Mouse (Mus musculus) G1E (cell line): ENCODE data around the gene Bcl2l12. TPM values are rescaled to one million over a fixed set of nuclear protein-coding genes. Genes with fewer than 3 reads are reported as not detected.

Source experiments
- ATAC-seq: 2 replicates; pipeline ENCODE4 v1.8.0; 2016; ENCODE audit warnings: mild to moderate bottlenecking; ENCODE audit not compliant: insufficient number of reproducible peaks, poor library complexity, low FRiP score, severe bottlenecking; ENCODE audit errors: extremely low read depth
- DNase-seq: peaks from one replicate; pipeline ENCODE4 v3.0.0; 2012; ENCODE audit warnings: low spot score
- H3K27me3 ChIP-seq: 2 replicates; pipeline ENCODE4 v1.6.1; 2012; ENCODE audit warnings: mild to moderate bottlenecking, low read length, inconsistent platforms; ENCODE audit not compliant: insufficient read depth
- H3K36me3 ChIP-seq: replicated peaks from 2 replicates; pipeline ENCODE3; 2012; ENCODE audit warnings: mild to moderate bottlenecking, inconsistent platforms
- H3K4me1 ChIP-seq: 2 replicates; pipeline ENCODE4 v1.6.1; 2012; ENCODE audit warnings: low read depth, low read length, inconsistent platforms, mixed read lengths; ENCODE audit not compliant: insufficient read depth
- H3K4me3 ChIP-seq: 2 replicates; pipeline ENCODE4 v1.5.1; 2012; ENCODE audit warnings: low read depth, mild to moderate bottlenecking, inconsistent platforms, low read length, moderate library complexity, mixed read lengths
- H3K9me3 ChIP-seq: replicated peaks from 2 replicates; pipeline ENCODE4 v1.6.1; 2012; ENCODE audit warnings: inconsistent platforms
- CTCF ChIP-seq: IDR thresholded peaks from 2 replicates; pipeline ENCODE4 v1.5.1; 2012; ENCODE audit warnings: low read depth, low read length, inconsistent platforms, mixed read lengths
- GATA1 ChIP-seq: IDR thresholded peaks from 2 replicates; pipeline ENCODE4 v1.6.1; 2012; ENCODE audit warnings: borderline replicate concordance, low read length, inconsistent platforms, mixed read lengths
- GATA2 ChIP-seq: IDR thresholded peaks from 2 replicates; pipeline ENCODE4 v1.6.1; 2012; ENCODE audit warnings: low read depth, low read length, inconsistent platforms, borderline replicate concordance
- POLR2AphosphoS5 ChIP-seq: IDR thresholded peaks from 2 replicates; pipeline ENCODE4 v1.6.1; 2012; ENCODE audit warnings: low read depth, low read length, inconsistent platforms; ENCODE audit not compliant: insufficient replicate concordance
- TAL1 ChIP-seq: conservative IDR thresholded peaks from 2 replicates; pipeline ENCODE4 v1.6.1; 2012; ENCODE audit warnings: low read depth, low read length, inconsistent platforms, mixed read lengths
- polyA plus RNA-seq: library from polyadenylated mRNA; stranded (reverse); fragments of >175 nt; gene quantifications from 2 replicates; pipeline ENCODE4 v1.2.3, GENCODE M21; 2012
- total RNA-seq, 2 experiments: library from RNA; stranded (forward) in 1 of 2; stranded (reverse) in 1 of 2; fragments of 200-1000 nt in 1 of 2; fragments of >200 nt in 1 of 2; fragmentation: Nextera tagmentation in 1 of 2; gene quantifications; 2 replicates each; pipeline ENCODE4 v1.2.3; 2014 to 2017

The Bcl2l12 gene
- 11.1 and 13.9 TPM in 2 replicates for total RNA-seq (2014; fragmentation: Nextera tagmentation)
- 15.6 and 20.4 TPM in 2 replicates for total RNA-seq (2017)
- polyA plus RNA-seq, result 65.9 and 74.6 TPM in 2 replicates

GRCm38 (mm10) chr7:44998501-44998955, at the start of gene Bcl2l12:
TSS of gene Bcl2l12 (minus strand) at chr7:44998712.
- ATAC-seq, result no peak
- TF ChIP-seq TAL1, result no peak
- no peak for TF ChIP-seq GATA1
- TF ChIP-seq POLR2AphosphoS5, result no peak
- no peak for TF ChIP-seq GATA2
- TF ChIP-seq CTCF, result no peak
- H3K36me3 ChIP-seq, result peaks cover 80% of the 10 kb centered on the region
- peaks cover 74% of the 10 kb centered on the region for H3K4me1 ChIP-seq
- H3K4me3 ChIP-seq, result peak within 1 kb of the TSS; percentile 75
- peak; percentile 56 for DNase-seq
- no peaks in the 10 kb centered on the region for H3K27me3 ChIP-seq
- no peaks in the 10 kb centered on the region for H3K9me3 ChIP-seq

GRCm38 (mm10) chr7:45047491-45047890, 49.0 kb upstream of the Bcl2l12 start:
- Histone ChIP-seq H3K4me3 (no peak overlapping the region), H3K27me3 (no peaks in the 10 kb centered on the region), H3K4me1 (peaks cover 53% of the 10 kb centered on the region), H3K36me3 (peaks cover 92% of the 10 kb centered on the region), H3K9me3 (no peaks in the 10 kb centered on the region)
- TF ChIP-seq CTCF (no peak), GATA1 (no peak), TAL1 (no peak), POLR2AphosphoS5 (no peak), GATA2 (no peak)
- DNase-seq, result no peak
- ATAC-seq, result no peak

GRCm38 (mm10) chr7:45046853-45047350, 48.4 kb upstream of the Bcl2l12 start:
- peaks cover 48% of the 10 kb centered on the region for H3K4me1 ChIP-seq
- ATAC-seq (no peak), DNase-seq (no peak)
- no peak overlapping the region for H3K4me3 ChIP-seq
- H3K27me3 ChIP-seq, result no peaks in the 10 kb centered on the region
- no peak for TF ChIP-seq POLR2AphosphoS5
- no peak for TF ChIP-seq CTCF
- TF ChIP-seq GATA1, result no peak
- TF ChIP-seq GATA2, result no peak
- TF ChIP-seq TAL1, result no peak
- no peaks in the 10 kb centered on the region for H3K9me3 ChIP-seq
- H3K36me3 ChIP-seq, result peaks cover 98% of the 10 kb centered on the region

- Histone ChIP-seq H3K27me3 (no peaks in the 10 kb centered on the region), H3K36me3 (peaks cover 99% of the 10 kb centered on the region), H3K4me3 (no peak overlapping the region), H3K9me3 (no peaks in the 10 kb centered on the region), H3K4me1 (peaks cover 37% of the 10 kb centered on the region)
- DNase-seq (no peak), ATAC-seq (no peak)
- no peak for TF ChIP-seq GATA1
- TF ChIP-seq POLR2AphosphoS5, result no peak
- TF ChIP-seq CTCF, result no peak
- TF ChIP-seq TAL1, result no peak
- no peak for TF ChIP-seq GATA2
Measured at GRCm38 (mm10) chr7:45045741-45046140, 47.2 kb upstream of the Bcl2l12 start.

GRCm38 (mm10) chr7:45043307-45043706, 44.8 kb upstream of the Bcl2l12 start:
- Histone ChIP-seq H3K4me3 (no peak overlapping the region), H3K27me3 (no peaks in the 10 kb centered on the region), H3K9me3 (no peaks in the 10 kb centered on the region), H3K4me1 (peaks cover 29% of the 10 kb centered on the region), H3K36me3 (peaks cover 98% of the 10 kb centered on the region)
- no peak for DNase-seq
- no peak for ATAC-seq
- TF ChIP-seq GATA2, result no peak
- TF ChIP-seq POLR2AphosphoS5, result no peak
- TF ChIP-seq TAL1, result no peak
- no peak for TF ChIP-seq CTCF
- TF ChIP-seq GATA1, result no peak

- H3K36me3 ChIP-seq, result peaks cover 98% of the 10 kb centered on the region
- DNase-seq, result no peak
- no peaks in the 10 kb centered on the region for H3K27me3 ChIP-seq
- H3K9me3 ChIP-seq, result no peaks in the 10 kb centered on the region
- TF ChIP-seq POLR2AphosphoS5 (no peak), CTCF (no peak), GATA1 (no peak), TAL1 (no peak), GATA2 (no peak)
- H3K4me3 ChIP-seq, result no peak overlapping the region
- ATAC-seq, result no peak
- peaks cover 15% of the 10 kb centered on the region for H3K4me1 ChIP-seq
Measured at GRCm38 (mm10) chr7:45040851-45041250, 42.3 kb upstream of the Bcl2l12 start.
